Mouse (Mus musculus) midbrain, embryonic 16.5 days (tissue): Measurements from ENCODE around the gene H2-Q1. TPM values are rescaled to one million over a fixed set of nuclear protein-coding genes. Genes with fewer than 3 reads are reported as not detected.

Experiments
- ATAC-seq: fragments of 200-750 bp; cut with Nextera tagmentation; 2 replicates; pipeline ENCODE4 v1.8.0; 2017; ENCODE audit warnings: moderate TSS enrichment
- H3K27ac ChIP-seq: fragments of 300-500 bp; sonication (generic); 2 replicates; pipeline ENCODE4 v1.5.1; 2014; ENCODE audit warnings: mild to moderate bottlenecking, low read length, mixed read lengths
- H3K27me3 ChIP-seq: fragments of 300-500 bp; sonication (generic); 2 replicates; pipeline ENCODE4 v1.6.1; 2014; ENCODE audit warnings: low read depth, low read length, mixed read lengths; ENCODE audit not compliant: control insufficient read depth, insufficient read depth
- H3K36me3 ChIP-seq: fragments of 300-500 bp; sonication (generic); 2 replicates; pipeline ENCODE4 v1.6.1; 2014; ENCODE audit warnings: mild to moderate bottlenecking, low read length, moderate library complexity, mixed read lengths; ENCODE audit not compliant: control insufficient read depth, insufficient read depth
- H3K4me1 ChIP-seq: fragments of 300-500 bp; sonication (generic); 2 replicates; pipeline ENCODE4 v1.6.1; 2014; ENCODE audit warnings: mild to moderate bottlenecking, low read length, mixed read lengths; ENCODE audit not compliant: control insufficient read depth, insufficient read depth
- H3K4me2 ChIP-seq: fragments of 300-500 bp; sonication (generic); 2 replicates; pipeline ENCODE4 v1.6.1; 2014; ENCODE audit warnings: mild to moderate bottlenecking, low read length, mixed read lengths
- H3K4me3 ChIP-seq: fragments of 300-500 bp; sonication (generic); 2 replicates; pipeline ENCODE4 v1.5.1; 2014; ENCODE audit warnings: low read depth, mild to moderate bottlenecking, low read length, moderate library complexity, mixed read lengths
- H3K9ac ChIP-seq: fragments of 300-500 bp; sonication (generic); 2 replicates; pipeline ENCODE4 v1.6.1; 2014; ENCODE audit warnings: low read depth, low read length, mixed read lengths
- H3K9me3 ChIP-seq: fragments of 300-500 bp; sonication (generic); replicated peaks from 2 replicates; pipeline ENCODE4 v1.6.1; 2014; ENCODE audit warnings: mild to moderate bottlenecking, low read length, mixed read lengths; ENCODE audit not compliant: control insufficient read depth, poor library complexity, severe bottlenecking
- WGBS: fragments of 180-500 bp; shearing (Covaris S2); extraction: QIAGEN DNeasy Blood & Tissue Kit; methylation state at CpG from one replicate; pipeline ENCODE4 v1.1.7; 2014; 5-methylcytosine and 5-hydroxymethylcytosine counted together
- polyA plus RNA-seq: library from polyadenylated mRNA; unstranded; fragments of >200 nt; fragmentation: Nextera tagmentation; extraction: Ambion mirVana; gene quantifications from 2 replicates; pipeline ENCODE4 v1.2.1, GENCODE M21; 2015

The H2-Q1 gene
- polyA plus RNA-seq, 1 experiment from 2014 or later, result 0.38 TPM

DNA sequence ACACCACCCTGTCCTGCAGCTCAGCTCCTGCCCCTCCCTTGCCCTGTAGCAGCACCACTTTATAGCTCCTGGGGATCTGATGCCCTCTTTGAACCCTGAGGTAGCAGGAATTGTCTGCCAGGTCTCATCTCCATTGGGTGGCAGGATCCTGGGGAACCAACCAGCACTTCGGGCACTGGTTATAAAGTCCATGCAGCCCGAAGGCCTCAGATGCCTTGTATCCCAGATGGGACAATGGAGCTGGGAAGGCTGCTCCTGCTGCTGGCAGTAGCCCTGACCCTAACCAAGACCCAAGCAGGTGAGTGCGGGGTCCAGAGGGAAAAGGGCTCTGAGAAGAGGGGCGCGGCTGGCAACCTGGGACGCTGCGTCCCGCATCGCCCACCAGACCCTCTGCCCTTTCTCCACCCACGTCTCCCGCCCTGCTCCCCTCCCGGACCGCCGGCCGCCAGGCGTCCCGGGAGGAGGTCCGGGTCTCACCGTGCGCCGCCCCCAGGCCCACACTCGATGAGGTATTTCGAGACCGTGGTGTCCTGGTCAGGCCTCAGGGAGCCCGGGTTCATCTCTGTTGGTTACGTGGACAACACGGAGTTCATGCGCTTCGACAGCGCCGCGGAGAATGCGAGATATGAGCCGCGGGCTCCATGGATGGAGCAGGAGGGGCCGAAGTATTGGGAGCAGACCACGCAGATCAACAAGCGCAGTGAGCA lies 38.7 kb downstream of the H2-Q1 start:
- Histone ChIP-seq H3K9ac (peak overlapping the region; percentile 56), H3K4me2 (peak overlapping the region; percentile 74), H3K9me3 (0 out of 2 replicates have a peak, but pooled peaks cover 3% of the 10 kb centered on the region), H3K27me3 (peaks cover 12% of the 10 kb centered on the region), H3K4me1 (peaks cover 6% of the 10 kb centered on the region; the same call in 1 of the 2 replicates), H3K4me3 (peak overlapping the region; percentile 38), H3K27ac (no peak overlapping the region), H3K36me3 (no peaks in the 10 kb centered on the region)
- no peak for ATAC-seq
- 14% methylated on average over 38 of the region's 38 CpGs for WGBS

DNA sequence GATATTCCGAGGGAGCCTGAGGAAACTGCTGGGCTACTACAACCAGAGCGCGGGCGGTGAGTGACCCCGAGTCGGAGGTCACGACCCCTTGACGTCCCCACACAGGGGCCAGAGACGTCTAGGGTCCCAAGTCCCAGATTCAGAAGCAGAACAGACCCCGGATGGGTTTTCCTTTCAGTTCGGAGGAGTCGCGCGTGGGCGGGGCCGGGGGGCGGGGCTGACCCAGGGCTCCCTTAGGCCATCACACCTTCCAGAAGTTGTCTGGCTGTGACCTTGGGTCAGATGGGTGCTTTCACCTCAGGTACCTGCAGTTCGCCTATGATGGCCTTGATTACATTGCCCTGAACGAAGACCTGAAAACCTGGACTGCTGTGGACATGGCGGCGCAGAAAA lies 39.3 kb downstream of the H2-Q1 start:
- WGBS, result 20% methylated on average over 21 of the region's 21 CpGs
- peaks cover 12% of the 10 kb centered on the region for H3K27me3 ChIP-seq
- H3K4me1 ChIP-seq, result peaks cover 6% of the 10 kb centered on the region; the same call in 1 of the 2 replicates
- H3K4me2 ChIP-seq, result peak overlapping the region; percentile 74
- no peak overlapping the region for H3K27ac ChIP-seq
- H3K9ac ChIP-seq, result peak overlapping the region; percentile 56
- H3K9me3 ChIP-seq, result 0 out of 2 replicates have a peak, but pooled peaks cover 3% of the 10 kb centered on the region
- no peak for ATAC-seq
- H3K4me3 ChIP-seq, result peak overlapping the region; percentile 38
- H3K36me3 ChIP-seq, result no peaks in the 10 kb centered on the region

Other genes starting within 250 kb of the H2-Q1 start
- 0.26 and 0.31 TPM in 2 replicates for gene Ly6g6e, start 243.5 kb upstream of the H2-Q1 start, polyA plus RNA-seq
- 0.57 and 1.5 TPM in 2 replicates for gene Ly6g6d, start 242.3 kb upstream of the H2-Q1 start, polyA plus RNA-seq
- not detected in 2 replicates for gene Ly6g6f, start 234.8 kb upstream of the H2-Q1 start, polyA plus RNA-seq
- 105 and 107 TPM in 2 replicates for gene Abhd16a, start 231.1 kb upstream of the H2-Q1 start, polyA plus RNA-seq
- not detected in 2 replicates for gene Ly6g5c, start 212.1 kb upstream of the H2-Q1 start, polyA plus RNA-seq
- 1.5 TPM in 2 replicates for gene Ly6g5b, start 205.0 kb upstream of the H2-Q1 start, polyA plus RNA-seq
- 24.3 and 26.4 TPM in 2 replicates for gene Gpank1, start 198.9 kb upstream of the H2-Q1 start, polyA plus RNA-seq
- gene Csnk2b, start 198.4 kb upstream of the H2-Q1 start, polyA plus RNA-seq, result 315 and 331 TPM in 2 replicates
- 7.8 and 8.7 TPM in 2 replicates for gene D17H6S53E, start 194.0 kb upstream of the H2-Q1 start, polyA plus RNA-seq
- gene Apom, start 188.4 kb upstream of the H2-Q1 start, polyA plus RNA-seq, result 0.24 and 0.29 TPM in 2 replicates
- gene Bag6, start 185.2 kb upstream of the H2-Q1 start, polyA plus RNA-seq, result 70.5 and 75.7 TPM in 2 replicates
- gene Prrc2a, start 155.5 kb upstream of the H2-Q1 start, polyA plus RNA-seq, result 148 and 167 TPM in 2 replicates
- gene Aif1, start 144.3 kb upstream of the H2-Q1 start, polyA plus RNA-seq, result 6.2 and 6.9 TPM in 2 replicates
- 4.7 and 5.9 TPM in 2 replicates for gene Lst1, start 132.0 kb upstream of the H2-Q1 start, polyA plus RNA-seq
- 0.48 and 0.62 TPM in 2 replicates for gene Ltb, start 126.0 kb upstream of the H2-Q1 start, polyA plus RNA-seq
- gene Tnf, start 118.4 kb upstream of the H2-Q1 start, polyA plus RNA-seq, result not detected in 2 replicates
- 0.45 and 1.1 TPM in 2 replicates for gene Lta, start 115.1 kb upstream of the H2-Q1 start, polyA plus RNA-seq
- 0.38 and 0.57 TPM in 2 replicates for gene Gm16181, start 99.6 kb upstream of the H2-Q1 start, polyA plus RNA-seq
- 111 and 139 TPM in 2 replicates for gene Atp6v1g2, start 86.7 kb upstream of the H2-Q1 start, polyA plus RNA-seq
- gene Nfkbil1, start 84.6 kb upstream of the H2-Q1 start, polyA plus RNA-seq, result 9.2 and 9.4 TPM in 2 replicates
- gene Ddx39b, start 78.7 kb upstream of the H2-Q1 start, polyA plus RNA-seq, result 339 and 357 TPM in 2 replicates
- gene H2-D1, start 57.7 kb upstream of the H2-Q1 start, polyA plus RNA-seq, result 82.5 and 109 TPM in 2 replicates
- 4.4 and 7.6 TPM in 2 replicates for gene H2-Q2, start 21.8 kb downstream of the H2-Q1 start, polyA plus RNA-seq
- gene H2-Q4, start 59.2 kb downstream of the H2-Q1 start, polyA plus RNA-seq, result 0.65 and 0.97 TPM in 2 replicates
- 1.1 and 1.3 TPM in 2 replicates for gene H2-Q6, start 104.4 kb downstream of the H2-Q1 start, polyA plus RNA-seq
- 3.8 and 4.6 TPM in 2 replicates for gene H2-Q7, start 118.8 kb downstream of the H2-Q1 start, polyA plus RNA-seq
- gene H2-Q10, start 149.7 kb downstream of the H2-Q1 start, polyA plus RNA-seq, result 0.30 and 0.31 TPM in 2 replicates
- 0.37 TPM in 1 of 2 replicates, not detected in the other for gene Pou5f1, start 185.6 kb downstream of the H2-Q1 start, polyA plus RNA-seq
- gene Tcf19, start 196.4 kb downstream of the H2-Q1 start, polyA plus RNA-seq, result 8.5 and 9.4 TPM in 2 replicates
- gene Cchcr1, start 196.7 kb downstream of the H2-Q1 start, polyA plus RNA-seq, result 3.7 and 4.0 TPM in 2 replicates
- 0.60 and 0.68 TPM in 2 replicates for gene Psors1c2, start 212.8 kb downstream of the H2-Q1 start, polyA plus RNA-seq
- gene Cdsn, start 231.7 kb downstream of the H2-Q1 start, polyA plus RNA-seq, result 0.07 and 0.09 TPM in 2 replicates
- not detected in 2 replicates for gene 2300002M23Rik, start 247.0 kb downstream of the H2-Q1 start, polyA plus RNA-seq